Mouse (Mus musculus) embryonic fibroblast, embryonic 13.5 days (primary cell): ENCODE measurements around the gene Cdadc1.

Experiments used
- CTCF ChIP-seq: IDR thresholded peaks from 2 replicates; pipeline ENCODE4 v1.5.1; 2011; ENCODE audit warnings: mild to moderate bottlenecking, control low read depth, low read length, moderate library complexity, borderline replicate concordance; ENCODE audit not compliant: insufficient read depth
- POLR2A ChIP-seq: IDR thresholded peaks from 2 replicates; pipeline ENCODE4 v1.6.1; 2011; ENCODE audit warnings: low read depth, mild to moderate bottlenecking, control low read depth, low read length, moderate library complexity

- TF ChIP-seq CTCF (no peak), POLR2A (no peak)
These were observed 67.0 kb downstream of the Cdadc1 start for GRCm38 (mm10) chr14:59530801-59531200.
